Mouse (Mus musculus) ES-E14 (cell line): ENCODE data around the gene Inpp5k.

Experiments used
- MAFK ChIP-seq: IDR thresholded peaks from 2 replicates; pipeline ENCODE4 v1.6.1; 2014; ENCODE audit warnings: mild to moderate bottlenecking, low read depth, low read length, inconsistent platforms; ENCODE audit not compliant: insufficient read depth
- ZNF384 ChIP-seq: IDR thresholded peaks from 2 replicates; pipeline ENCODE4 v1.6.1; 2012; ENCODE audit warnings: low read depth, low read length, inconsistent platforms

DNA sequence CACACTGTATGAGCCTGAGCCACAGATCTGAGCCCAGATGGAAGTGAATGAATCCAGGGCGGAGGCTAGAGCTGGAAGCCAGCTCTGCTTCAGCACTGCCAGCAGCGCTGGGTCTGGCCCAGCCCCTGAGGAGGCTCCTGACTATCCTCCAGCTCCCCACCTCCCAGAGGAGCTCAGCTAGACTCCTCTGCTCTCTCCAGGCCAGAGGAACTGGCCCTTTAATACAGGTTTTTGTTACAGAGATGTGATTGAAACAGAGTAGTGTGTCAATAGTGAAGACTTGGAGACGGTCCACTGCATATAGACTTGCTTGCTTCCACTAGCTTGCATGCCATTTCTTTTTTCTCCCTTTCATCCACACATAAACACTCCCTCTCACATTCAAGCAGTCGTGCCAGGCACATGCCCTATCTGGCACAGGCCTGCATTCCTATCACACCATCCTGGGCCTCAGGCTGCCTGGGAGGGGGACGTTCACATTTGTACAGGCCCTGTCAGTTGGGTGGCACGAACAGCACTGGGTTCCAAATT is 17.0 kb downstream of the Inpp5k start:
- TF ChIP-seq MAFK (no peak), ZNF384 (no peak)
